ENCODE assay signal across 7 mouse cellular contexts in genomic region chr7:17024814-17025504, GRCm38 (mm10). TPM values are rescaled to one million over a fixed set of nuclear protein-coding genes. Genes with fewer than 3 reads are reported as not detected.
DNase-seq lines count a peak whose midpoint lies in the region; ATAC-seq and TF ChIP-seq lines count a peak whose summit lies in the region.

No protein-coding gene starts in this region.

- peak overlapping the region; percentile 9; the same call in 1 of the 2 replicates for H3K4me2 ChIP-seq in kidney, postnatal 0 days (ENCODE audit: low read length)

- no peak for ATAC-seq in kidney, postnatal 0 days (replicated peaks; ENCODE audit: low FRiP score, low read depth)
- peak; percentile 55 for ATAC-seq in megakaryocyte, adult 5-6 weeks (ENCODE audit: poor library complexity, severe bottlenecking)
- ATAC-seq in frontal cortex, adult (ENCODE audit: low TSS enrichment): no peak

- H3K36me3 ChIP-seq in kidney, postnatal 0 days (ENCODE audit: insufficient read depth, low read length): 0 out of 2 replicates have a peak, but pooled peaks cover 15% of the 10 kb centered on the region

- no peaks in the 10 kb centered on the region for H3K9me3 ChIP-seq in kidney, postnatal 0 days (replicated peaks; ENCODE audit: low read length)

- TF ChIP-seq CTCF in kidney, postnatal 0 days (IDR thresholded peaks at IDR 0.05; ENCODE audit: low read depth): no peak

- 59% methylated on average over 10 of the region's 10 CpGs for WGBS in kidney, postnatal 0 days

- H3K4me1 ChIP-seq in kidney, postnatal 0 days (replicated peaks; ENCODE audit: insufficient read depth, low read length): peaks cover 31% of the 10 kb centered on the region

- peak; percentile 54 for DNase-seq in urinary bladder, postnatal 14 days (ENCODE audit: low spot score)
- DNase-seq in urinary bladder, postnatal 25 days (ENCODE audit: low spot score): no peak
- peak; percentile 74 for DNase-seq in fat pad, adult 2 months (ENCODE audit: extremely low read depth, low read depth, low spot score)
- peak; percentile 38 for DNase-seq in kidney, postnatal 0 days (ENCODE audit: low spot score)
- no peak for DNase-seq in frontal cortex, postnatal 14 days (ENCODE audit: low spot score in 2 of 2)

- peak overlapping the region; percentile 76 for H3K27ac ChIP-seq in kidney, postnatal 0 days

- H3K9ac ChIP-seq in kidney, postnatal 0 days (ENCODE audit: low read depth, low read length): 0 out of 2 replicates have a peak overlapping the region, but pooled peaks have one; percentile 5

- no peaks in the 10 kb centered on the region for H3K27me3 ChIP-seq in kidney, postnatal 0 days (ENCODE audit: insufficient read depth, low read length)

- no peak overlapping the region for H3K4me3 ChIP-seq in kidney, postnatal 0 days (replicated peaks; ENCODE audit: low read depth, low read length)

RNA-seq across cellular contexts. Expression of gene Ppp5c, which starts 2.8 kb away (rescaled TPM):
- 82.0 and 95.4 TPM in 2 replicates for polyA plus RNA-seq in kidney, postnatal 0 days (2015; fragmentation: Nextera tagmentation; extraction: Ambion mirVana)
- total RNA-seq in megakaryocyte, adult 5-6 weeks (2015): 39.9 and 51.4 TPM in 2 replicates
- 31.6 and 33.1 TPM in 2 replicates for total RNA-seq in megakaryocyte, adult 5-6 weeks (2017)

RNA-seq across cellular contexts. Expression of gene Ccdc8, which starts 32.5 kb away (rescaled TPM):
- polyA plus RNA-seq in kidney, postnatal 0 days (2015; fragmentation: Nextera tagmentation; extraction: Ambion mirVana): 15.7 and 16.9 TPM in 2 replicates
- 0.02 and 0.07 TPM in 2 replicates for total RNA-seq in megakaryocyte, adult 5-6 weeks (2015)
- 0.40 and 0.69 TPM in 2 replicates for total RNA-seq in megakaryocyte, adult 5-6 weeks (2017)

RNA-seq across cellular contexts. Expression of gene Hif3a, which starts 37.3 kb away (rescaled TPM):
- polyA plus RNA-seq in kidney, postnatal 0 days (2015; fragmentation: Nextera tagmentation; extraction: Ambion mirVana): 5.1 and 6.1 TPM in 2 replicates
- total RNA-seq in megakaryocyte, adult 5-6 weeks (2015): 0.11 and 0.25 TPM in 2 replicates
- 0.24 TPM in 1 of 2 replicates, not detected in the other for total RNA-seq in megakaryocyte, adult 5-6 weeks (2017)

RNA-seq across cellular contexts. Expression of gene Gm42372, which starts 42.1 kb away (rescaled TPM):
- polyA plus RNA-seq in kidney, postnatal 0 days (2015; fragmentation: Nextera tagmentation; extraction: Ambion mirVana): 0.09 and 0.13 TPM in 2 replicates
- total RNA-seq in megakaryocyte, adult 5-6 weeks (2015): 0.18 TPM in 1 of 2 replicates, not detected in the other
- total RNA-seq in megakaryocyte, adult 5-6 weeks (2017): 0.04 and 0.11 TPM in 2 replicates

RNA-seq across cellular contexts. Expression of gene Psg16, which starts 48.9 kb away (rescaled TPM):
- polyA plus RNA-seq in kidney, postnatal 0 days (2015; fragmentation: Nextera tagmentation; extraction: Ambion mirVana): 0.07 TPM in 1 of 2 replicates, not detected in the other
- total RNA-seq in megakaryocyte, adult 5-6 weeks (2015): 0.04 TPM in 1 of 2 replicates, not detected in the other
- 0.28 TPM in 1 of 2 replicates, not detected in the other for total RNA-seq in megakaryocyte, adult 5-6 weeks (2017)

Comparison
In these comparisons a context has a peak if more than half of its experiments do, and no peak if none do; other contexts are left out.
1. DNase-seq: peak in urinary bladder, postnatal 14 days (single experiment), fat pad, adult 2 months (single experiment) and kidney, postnatal 0 days (single experiment); none in urinary bladder, postnatal 25 days (single experiment) and frontal cortex, postnatal 14 days (0 of 2).